In the genomic region with DNA sequence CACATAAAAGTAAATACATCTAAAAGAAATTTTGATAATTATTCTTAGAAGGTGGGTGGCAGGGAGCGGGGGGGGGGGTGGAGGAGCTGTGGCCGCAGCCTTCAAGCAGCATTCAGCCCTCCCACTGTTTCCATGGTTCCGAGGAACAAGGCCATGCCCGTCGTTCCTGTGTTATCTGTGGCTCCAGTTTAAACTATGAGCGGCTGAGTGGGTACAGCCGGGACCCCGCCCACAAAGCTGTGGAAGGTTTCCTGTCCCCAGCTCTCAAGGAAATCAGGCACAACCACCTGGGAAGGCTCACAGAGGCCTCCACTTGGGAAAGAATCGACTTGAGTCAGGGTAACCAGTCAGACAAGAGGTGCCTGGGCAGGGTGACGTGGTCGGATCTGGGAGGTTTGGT, we compare ENCODE assay signal across 11 mouse cellular contexts. TPM values are rescaled to one million over a fixed set of nuclear protein-coding genes. Genes with fewer than 3 reads are reported as not detected.
DNase-seq lines count a peak whose midpoint lies in the region; ATAC-seq and TF ChIP-seq lines count a peak whose summit lies in the region.
"Had no signal": no experiment of that assay in that cellular context is flagged by ENCODE, and none has a peak within 500 bp of the region (broad histone marks: within the 10 kb centered on the region; RNA-seq: fewer than 3 reads in every experiment).

No protein-coding gene starts in this region.

- no peaks in the 10 kb centered on the region for H3K4me1 ChIP-seq in intestine, embryonic 15.5 days (replicated peaks)
- no peaks in the 10 kb centered on the region for H3K4me1 ChIP-seq in intestine, postnatal 0 days (replicated peaks; ENCODE audit: control insufficient read depth, insufficient read depth, low read length)
- 0 out of 2 replicates have a peak, but pooled peaks cover 2% of the 10 kb centered on the region for H3K4me1 ChIP-seq in forebrain, embryonic 14.5 days (ENCODE audit: control insufficient read depth, insufficient read depth, low read length)
- H3K4me1 ChIP-seq: limb, embryonic 13.5 days had no signal

- H3K36me3 ChIP-seq in intestine, embryonic 15.5 days, result peaks cover 50% of the 10 kb centered on the region
- H3K36me3 ChIP-seq in intestine, postnatal 0 days (ENCODE audit: control insufficient read depth, insufficient read depth), result peaks cover 87% of the 10 kb centered on the region
- peaks cover 45% of the 10 kb centered on the region for H3K36me3 ChIP-seq in forebrain, embryonic 14.5 days (ENCODE audit: control insufficient read depth, insufficient read depth, low read length)

- ATAC-seq in intestine, embryonic 15.5 days, result peak; percentile 54
- no peak for ATAC-seq in intestine, postnatal 0 days
- ATAC-seq in forebrain, embryonic 14.5 days, result no peak
- ATAC-seq: hindbrain, embryonic 16.5 days had no signal

- H3K27ac ChIP-seq in intestine, embryonic 15.5 days, result no peak overlapping the region
- no peak overlapping the region for H3K27ac ChIP-seq in intestine, postnatal 0 days (ENCODE audit: low read depth, low read length)
- no peak overlapping the region for H3K27ac ChIP-seq in forebrain, embryonic 14.5 days (ENCODE audit: low read depth, low read length)
- H3K27ac ChIP-seq: limb, embryonic 13.5 days had no signal

- WGBS in intestine, embryonic 15.5 days, result 72% methylated on average over 11 of the region's 11 CpGs
- WGBS in intestine, postnatal 0 days, result 57% methylated on average over 11 of the region's 11 CpGs
- 85% methylated on average over 11 of the region's 11 CpGs for WGBS in forebrain, embryonic 14.5 days

- H3K4me2 ChIP-seq in intestine, embryonic 15.5 days (replicated peaks), result no peak overlapping the region
- H3K4me2 ChIP-seq in intestine, postnatal 0 days (replicated peaks; ENCODE audit: low read depth), result no peak overlapping the region
- no peak overlapping the region for H3K4me2 ChIP-seq in forebrain, embryonic 14.5 days (ENCODE audit: low read length)
- H3K4me2 ChIP-seq: limb, embryonic 13.5 days; midbrain, embryonic 11.5 days had no signal

- no peaks in the 10 kb centered on the region for H3K9me3 ChIP-seq in intestine, embryonic 15.5 days
- H3K9me3 ChIP-seq in intestine, postnatal 0 days (ENCODE audit: control insufficient read depth), result no peaks in the 10 kb centered on the region
- no peaks in the 10 kb centered on the region for H3K9me3 ChIP-seq in forebrain, embryonic 14.5 days (replicated peaks; ENCODE audit: control insufficient read depth, low read length)

- H3K27me3 ChIP-seq in intestine, embryonic 15.5 days (replicated peaks), result no peaks in the 10 kb centered on the region
- no peaks in the 10 kb centered on the region for H3K27me3 ChIP-seq in intestine, postnatal 0 days (replicated peaks; ENCODE audit: control insufficient read depth, insufficient read depth, low read length)
- H3K27me3 ChIP-seq in forebrain, embryonic 14.5 days (replicated peaks; ENCODE audit: control insufficient read depth, insufficient read depth, low read length), result no peaks in the 10 kb centered on the region
- H3K27me3 ChIP-seq: limb, embryonic 13.5 days had no signal

- no peak overlapping the region for H3K4me3 ChIP-seq in intestine, embryonic 15.5 days (replicated peaks)
- H3K4me3 ChIP-seq in intestine, postnatal 0 days (ENCODE audit: low read depth, low read length), result no peak overlapping the region
- no peak overlapping the region for H3K4me3 ChIP-seq in forebrain, embryonic 14.5 days (ENCODE audit: low read depth, low read length)
- H3K4me3 ChIP-seq: limb, embryonic 13.5 days had no signal

- no peak overlapping the region for H3K9ac ChIP-seq in intestine, embryonic 15.5 days
- H3K9ac ChIP-seq in intestine, postnatal 0 days (ENCODE audit: low read depth, low read length), result no peak overlapping the region
- no peak overlapping the region for H3K9ac ChIP-seq in forebrain, embryonic 14.5 days (ENCODE audit: low read length)
- H3K9ac ChIP-seq: limb, embryonic 13.5 days had no signal

- DNase-seq in adrenal gland, postnatal 25 days, result peak; percentile 24
- DNase-seq in heart, postnatal 10 days, result peak; percentile 24 to 33
- peak; percentile 49 to 80 for DNase-seq in lung, postnatal 4 days
- no peak for DNase-seq in layer of hippocampus, postnatal 36 days
- no peak for DNase-seq in forebrain, embryonic 14.5 days (ENCODE audit: low spot score)
- DNase-seq: gastrocnemius, postnatal 14 days had no signal

- intact Hi-C loops in heart, postnatal 10 days (cut with DNase I), result loop anchor here (10.0 kb wide), 1 partner anchor 144 kb away; no protein-coding TSS in a partner anchor

- no peak for TF ChIP-seq CTCF in intestine, postnatal 0 days (IDR thresholded peaks at IDR 0.05; ENCODE audit: low read depth)

RNA-seq across cellular contexts. Expression of gene Eif4g3, which starts 32.1 kb away (rescaled TPM):
- polyA plus RNA-seq in intestine, embryonic 15.5 days (2015; fragmentation: Nextera tagmentation; extraction: Ambion mirVana), result 24.2 and 25.1 TPM in 2 replicates
- polyA plus RNA-seq in intestine, postnatal 0 days (2015; fragmentation: Nextera tagmentation; extraction: Ambion mirVana), result 11.9 and 12.5 TPM in 2 replicates
- total RNA-seq in adrenal gland, postnatal 25 days (2021), result 153 and 166 TPM in 2 replicates
- 10 to 100 TPM; 59.1 to 60.6 TPM for total RNA-seq in heart, postnatal 10 days (2021)
- 100 to 1,000 TPM; 142 to 157 TPM for total RNA-seq in layer of hippocampus, postnatal 36 days (2021)
- 31.6 and 42.2 TPM in 2 replicates for polyA plus RNA-seq in forebrain, embryonic 14.5 days (2014; fragmentation: Nextera tagmentation; extraction: Ambion mirVana)

Comparison
In these comparisons a context has a peak if more than half of its experiments do, and no peak if none do; other contexts are left out.
1. DNase-seq: peak in adrenal gland, postnatal 25 days (single experiment), heart, postnatal 10 days (2 of 2) and lung, postnatal 4 days (2 of 2); none in layer of hippocampus, postnatal 36 days (0 of 2) and forebrain, embryonic 14.5 days (single experiment).